Mouse (Mus musculus): ENCODE measurements around the gene Lmtk2.
A peak's percentile ranks its signal among the peaks of the same experiment; 100 is the strongest.

Gene Lmtk2

GRCm38 (mm10) chr5:144100149-144100935 is at the start of gene Lmtk2:
TSS of gene Lmtk2 (plus strand) at chr5:144100436.
- DNase-seq (ENCODE audit: low read depth, low spot score): peak; percentile 91

- no peak for DNase-seq (ENCODE audit: low read depth, low spot score)
Observed at GRCm38 (mm10) chr5:144051268-144051667, 49.0 kb upstream of the Lmtk2 start.

GRCm38 (mm10) chr5:144053450-144053849 is 46.8 kb upstream of the Lmtk2 start:
- DNase-seq (ENCODE audit: low read depth, low spot score): no peak

- DNase-seq (ENCODE audit: low read depth, low spot score): no peak
Observed at GRCm38 (mm10) chr5:144054340-144054739, 45.9 kb upstream of the Lmtk2 start.

GRCm38 (mm10) chr5:144064093-144064492 is 36.1 kb upstream of the Lmtk2 start:
- no peak for DNase-seq (ENCODE audit: low read depth, low spot score)

GRCm38 (mm10) chr5:144066036-144066435 is 34.2 kb upstream of the Lmtk2 start:
- DNase-seq (ENCODE audit: low read depth, low spot score): no peak

GRCm38 (mm10) chr5:144070064-144070463 is 30.2 kb upstream of the Lmtk2 start:
- no peak for DNase-seq (ENCODE audit: low read depth, low spot score)

GRCm38 (mm10) chr5:144071249-144071648 is 29.0 kb upstream of the Lmtk2 start:
- no peak for DNase-seq (ENCODE audit: low read depth, low spot score)

- DNase-seq (ENCODE audit: low read depth, low spot score): no peak
Observed at GRCm38 (mm10) chr5:144077541-144077940, 22.7 kb upstream of the Lmtk2 start.

- DNase-seq (ENCODE audit: low read depth, low spot score): no peak
Observed at GRCm38 (mm10) chr5:144080886-144081285, 19.4 kb upstream of the Lmtk2 start.

GRCm38 (mm10) chr5:144082006-144082405 is 18.2 kb upstream of the Lmtk2 start:
- DNase-seq (ENCODE audit: low read depth, low spot score): no peak

- no peak for DNase-seq (ENCODE audit: low read depth, low spot score)
Observed at GRCm38 (mm10) chr5:144083521-144083920, 16.7 kb upstream of the Lmtk2 start.

GRCm38 (mm10) chr5:144084271-144084670 is 16.0 kb upstream of the Lmtk2 start:
- DNase-seq (ENCODE audit: low read depth, low spot score): no peak

GRCm38 (mm10) chr5:144085696-144086095 is 14.5 kb upstream of the Lmtk2 start:
- DNase-seq (ENCODE audit: low read depth, low spot score): no peak

GRCm38 (mm10) chr5:144086494-144086893 is 13.7 kb upstream of the Lmtk2 start:
- no peak for DNase-seq (ENCODE audit: low read depth, low spot score)

GRCm38 (mm10) chr5:144088354-144088753 is 11.9 kb upstream of the Lmtk2 start:
- no peak for DNase-seq (ENCODE audit: low read depth, low spot score)

- DNase-seq (ENCODE audit: low read depth, low spot score): no peak
Observed at GRCm38 (mm10) chr5:144095461-144095970, 4.7 kb upstream of the Lmtk2 start.

- no peak for DNase-seq (ENCODE audit: low read depth, low spot score)
Observed at GRCm38 (mm10) chr5:144097902-144098639, 2.2 kb upstream of the Lmtk2 start.

- no peak for DNase-seq (ENCODE audit: low read depth, low spot score)
Observed at GRCm38 (mm10) chr5:144098640-144098929, 1.7 kb upstream of the Lmtk2 start.

GRCm38 (mm10) chr5:144100948-144101347 is 712 bp downstream of the Lmtk2 start:
- DNase-seq (ENCODE audit: low read depth, low spot score): no peak

GRCm38 (mm10) chr5:144105070-144105469 is 4.8 kb downstream of the Lmtk2 start:
- DNase-seq (ENCODE audit: low read depth, low spot score): no peak

GRCm38 (mm10) chr5:144105471-144106129 is 5.4 kb downstream of the Lmtk2 start:
- no peak for DNase-seq (ENCODE audit: low read depth, low spot score)

All from forelimb bud, embryonic 11.5 days (tissue).